Mouse (Mus musculus) inflammation-experienced regulatory T-cells, adult 6 months (primary cell): ENCODE measurements at regions not wholly inside any gene's neighbourhood (a gene's known extent, or its start where the extent isn't known, plus 50 kb on each side); places are given as distances from the start of the nearest gene placed in this dataset.

Experiments used
- ATAC-seq: one replicate; pipeline ENCODE4 v1.8.0; 2017

DNA sequence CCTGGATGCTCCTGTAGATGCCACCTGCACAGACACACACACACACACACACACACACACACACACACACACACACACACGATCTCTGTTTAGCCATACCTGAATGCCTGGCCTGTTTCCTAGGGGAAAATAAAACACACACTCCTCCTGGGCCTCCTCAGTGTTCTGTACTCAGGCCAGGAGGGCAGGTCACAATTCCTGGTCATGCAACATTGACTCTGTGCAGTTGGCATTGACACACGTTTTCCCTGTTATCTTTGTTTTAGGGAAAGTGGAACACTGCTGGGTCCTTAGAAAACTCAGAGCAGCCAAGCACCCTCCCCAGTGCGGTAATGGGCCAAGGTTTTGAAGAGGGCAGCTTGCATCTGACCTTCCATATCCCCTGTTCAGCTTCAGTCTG, 246.7 kb downstream of the H2al1j start:
- no peak for ATAC-seq

- no peak for ATAC-seq
Observed at GRCm38 (mm10) chrX:11575571-11575970, 247.9 kb downstream of the H2al1j start.

- no peak for ATAC-seq
Observed at GRCm38 (mm10) chrX:11576287-11576686, 248.7 kb downstream of the H2al1j start.

GRCm38 (mm10) chrX:11577294-11577693, 249.7 kb downstream of the H2al1j start:
- no peak for ATAC-seq

- ATAC-seq = no peak
Observed at GRCm38 (mm10) chrX:11585353-11585752, 257.7 kb downstream of the H2al1j start.

- ATAC-seq = no peak
Observed at GRCm38 (mm10) chrX:11591391-11592187, 264.0 kb downstream of the H2al1j start.

DNA sequence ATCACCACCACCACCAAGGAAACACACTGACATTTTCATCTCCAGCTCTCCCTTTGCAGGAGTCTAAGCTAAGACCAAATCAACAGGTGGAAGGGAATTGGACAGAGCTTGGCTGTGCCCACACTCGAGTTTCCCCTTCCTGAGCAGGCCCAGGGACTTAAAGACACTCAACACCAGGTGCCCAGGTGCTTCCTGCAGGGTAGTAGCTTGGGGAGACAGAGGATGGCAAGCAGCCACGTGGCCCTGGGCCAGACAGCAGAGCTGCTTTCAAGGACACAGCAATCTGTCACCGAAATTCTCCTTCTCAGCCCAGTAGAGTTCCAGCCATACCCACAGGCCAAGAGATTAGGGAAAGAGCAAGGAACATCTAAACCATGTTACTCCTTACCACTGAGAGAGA, 266.9 kb downstream of the H2al1j start:
- no peak for ATAC-seq

GRCm38 (mm10) chrX:11597548-11597947, 269.9 kb downstream of the H2al1j start:
- ATAC-seq = no peak

- ATAC-seq = no peak
Observed at GRCm38 (mm10) chrX:11614237-11614636, 286.6 kb downstream of the H2al1j start.

- no peak for ATAC-seq
Observed at GRCm38 (mm10) chrX:11621045-11621763, 293.6 kb downstream of the H2al1j start.

GRCm38 (mm10) chrX:11626274-11626878, 298.8 kb downstream of the H2al1j start:
- ATAC-seq = no peak

DNA sequence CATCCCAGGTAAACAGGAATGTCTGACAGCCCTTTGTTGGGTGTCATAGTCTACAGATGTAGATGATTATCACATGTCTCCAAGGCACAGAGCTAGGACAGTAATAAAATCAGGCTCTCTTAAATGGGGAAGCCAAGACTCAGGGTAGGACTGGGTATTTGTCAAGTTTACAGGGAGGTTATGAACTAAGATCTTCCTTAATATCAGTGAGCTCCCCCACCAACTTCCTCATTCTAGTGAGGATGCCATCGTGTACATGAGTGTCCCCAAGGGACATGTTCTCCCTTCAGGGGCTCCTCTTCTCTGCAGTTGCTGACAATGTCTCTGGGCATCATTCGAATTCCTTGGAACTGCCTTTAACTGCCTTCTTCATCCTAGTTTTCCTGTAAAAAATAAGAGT, 301.7 kb downstream of the H2al1j start:
- ATAC-seq = no peak

DNA sequence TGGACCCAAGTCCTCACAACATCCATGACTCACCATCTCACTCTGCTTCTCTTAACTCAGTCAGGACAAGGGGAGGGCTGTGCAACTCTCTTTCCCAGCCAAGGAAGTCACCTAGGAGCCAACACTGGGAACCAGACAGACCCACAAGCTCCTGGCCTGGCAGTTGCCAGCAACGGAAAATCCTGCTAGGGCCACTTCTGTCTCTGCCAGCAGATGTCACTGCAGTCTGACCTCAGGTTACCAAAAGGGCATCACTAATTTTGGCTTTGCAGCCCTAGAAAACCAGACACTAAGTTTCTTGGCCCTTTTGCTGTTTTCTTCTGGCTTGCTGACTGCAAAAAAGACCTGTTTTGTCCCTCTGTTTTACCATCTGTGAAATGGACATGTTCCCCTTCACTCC, 302.3 kb downstream of the H2al1j start:
- ATAC-seq = no peak

DNA sequence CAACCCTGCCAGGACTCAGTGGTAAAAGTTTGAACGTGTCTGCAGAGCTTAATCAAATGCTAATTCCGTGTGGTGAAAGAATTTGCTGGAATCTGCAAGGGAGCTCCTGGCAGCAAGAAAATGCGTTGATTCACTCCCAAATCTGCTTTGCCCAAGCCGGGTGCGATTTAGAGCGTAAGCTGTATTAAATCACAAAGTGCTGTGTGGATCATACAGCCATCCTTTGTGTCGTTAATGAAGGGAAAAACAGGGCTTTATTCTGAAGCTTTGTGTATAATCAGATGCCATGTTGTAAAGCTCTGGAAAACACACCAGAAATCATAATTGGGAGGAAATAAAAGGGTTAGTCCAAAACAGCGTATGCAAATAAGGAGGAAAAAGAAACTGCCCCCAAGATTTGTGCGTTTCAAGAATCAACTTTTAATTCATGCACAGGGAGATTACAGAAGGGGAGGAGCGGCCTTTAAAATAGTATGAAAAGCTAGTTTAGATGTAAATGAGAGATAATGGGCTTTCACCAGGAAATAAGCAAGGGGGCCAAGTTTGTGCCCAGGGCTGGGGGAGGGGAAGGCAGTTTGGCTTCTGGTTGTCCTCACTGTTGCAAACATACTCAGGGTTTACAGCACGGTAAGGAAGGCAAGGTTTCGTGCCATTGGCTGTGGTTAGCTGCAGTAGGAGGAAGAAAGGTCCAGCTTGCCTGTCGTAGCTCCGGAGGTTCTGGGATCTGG, 303.7 kb downstream of the H2al1j start:
- peak; percentile 54 for ATAC-seq

DNA sequence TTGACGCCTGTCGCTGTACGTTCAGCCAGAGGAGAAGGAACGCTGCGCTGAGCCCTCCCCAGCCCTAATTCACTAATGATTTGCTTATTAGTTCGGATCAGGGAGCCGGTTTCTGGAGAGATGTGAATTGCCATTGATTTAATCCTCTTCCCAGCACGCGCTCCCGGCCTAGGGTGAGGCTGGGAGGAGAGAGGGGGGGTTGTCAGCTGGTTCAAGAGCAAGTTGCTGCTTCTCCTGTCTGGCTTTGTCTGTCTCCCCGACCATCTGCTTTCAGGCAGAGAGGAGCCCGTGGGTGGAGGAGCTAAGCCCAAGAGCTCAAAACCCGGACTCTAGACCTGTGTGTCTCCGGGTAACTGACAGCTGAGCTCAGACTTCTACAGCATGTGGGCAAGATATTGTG, 304.4 kb downstream of the H2al1j start:
- no peak for ATAC-seq

- ATAC-seq = no peak
Observed at GRCm38 (mm10) chrX:11633823-11634222, 306.2 kb downstream of the H2al1j start.

DNA sequence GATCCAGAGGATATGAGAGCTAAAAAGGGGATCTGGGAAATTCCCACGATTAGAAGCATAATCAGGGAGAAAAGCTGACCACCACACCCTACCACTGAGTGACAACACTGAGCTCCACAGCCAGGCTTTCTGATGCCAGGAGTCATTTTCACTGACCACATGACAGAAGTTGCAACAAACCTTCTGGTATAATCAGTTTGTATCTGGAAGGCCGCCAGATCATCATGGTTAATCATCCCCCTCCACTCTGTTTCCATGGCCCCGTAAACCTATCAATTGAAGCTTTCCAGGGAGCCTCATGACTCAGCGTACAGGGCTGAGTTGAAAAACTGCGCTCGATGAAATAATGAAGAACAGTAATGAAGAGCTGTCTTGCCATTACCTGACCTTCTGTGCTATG, 316.9 kb downstream of the H2al1j start:
- ATAC-seq = no peak

DNA sequence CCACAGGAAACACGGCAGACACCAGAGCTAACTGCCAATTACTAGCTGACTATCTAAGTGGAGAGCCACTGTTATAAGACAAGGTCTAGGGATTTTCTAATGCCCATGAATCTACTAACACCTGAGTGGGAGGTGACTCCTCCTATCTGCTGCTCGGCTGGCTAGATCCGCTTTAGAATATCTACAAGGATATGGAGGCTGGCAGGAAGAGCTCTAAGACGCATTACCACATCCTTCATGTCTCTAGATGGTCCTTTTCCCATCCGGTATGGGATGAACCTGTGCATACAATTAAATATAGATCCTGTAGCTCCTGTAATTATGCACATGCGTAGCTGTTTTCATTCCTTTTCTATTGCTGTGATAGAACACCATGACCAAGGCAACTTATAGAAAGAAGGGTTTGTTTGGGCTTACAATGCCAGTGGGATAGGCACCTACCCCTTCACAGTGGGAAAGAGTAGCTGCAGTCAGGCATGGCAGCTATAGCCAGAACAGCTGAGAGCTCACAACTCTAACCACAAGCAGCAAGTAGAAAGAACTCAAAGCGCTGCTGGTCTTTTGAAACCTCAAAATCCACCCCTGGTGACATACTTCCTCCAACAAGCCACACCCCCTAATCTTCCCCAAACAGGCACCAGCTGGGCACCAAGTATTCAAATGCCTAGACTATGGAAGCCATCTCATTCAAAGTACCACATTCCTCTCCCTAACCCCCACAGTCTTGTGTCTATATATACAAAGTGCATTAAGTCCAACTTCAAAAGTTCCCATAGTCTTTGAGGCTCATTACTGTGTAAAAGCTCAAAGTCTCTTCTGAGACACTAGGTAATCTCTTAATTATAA, 319.3 kb downstream of the H2al1j start:
- peak; percentile 90 for ATAC-seq

GRCm38 (mm10) chrX:11647527-11647836, 319.9 kb downstream of the H2al1j start:
- ATAC-seq = no peak

GRCm38 (mm10) chrX:11653336-11653735, 325.7 kb downstream of the H2al1j start:
- ATAC-seq = peak; percentile 97

DNA sequence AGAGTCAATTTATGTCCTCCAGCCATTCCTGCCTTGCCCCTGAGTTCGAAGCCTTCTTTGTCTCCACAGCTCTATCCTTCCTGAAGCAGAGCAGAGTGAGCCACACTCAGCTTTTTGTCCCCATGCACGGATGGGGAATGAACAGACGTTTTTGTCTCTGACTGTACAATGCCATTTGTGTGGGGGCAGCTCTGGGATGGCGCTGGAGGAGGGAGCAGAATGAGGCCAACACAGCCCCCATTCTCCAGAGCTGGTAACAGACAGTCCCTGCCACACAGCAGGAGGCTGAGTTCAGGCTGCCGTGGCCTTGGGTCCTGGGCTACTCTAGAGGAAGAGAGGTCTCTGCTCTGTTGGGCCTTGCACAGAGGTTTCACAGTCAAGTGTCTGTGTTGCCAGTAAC, 327.4 kb downstream of the H2al1j start:
- ATAC-seq = no peak

GRCm38 (mm10) chrX:11655466-11655865, 327.8 kb downstream of the H2al1j start:
- ATAC-seq = no peak
